Mouse (Mus musculus) embryonic facial prominence, embryonic 14.5 days (tissue): ENCODE results near the gene Sv2a. TPM values are rescaled to one million over a fixed set of nuclear protein-coding genes. Genes with fewer than 3 reads are reported as not detected.

Source experiments
- ATAC-seq: fragments of 200-750 bp; cut with Nextera tagmentation; 2 replicates; pipeline ENCODE4 v1.8.0; 2017; ENCODE audit warnings: low read depth, moderate number of reproducible peaks, moderate TSS enrichment
- DNase-seq: peaks from one replicate; pipeline ENCODE4 v3.0.0-alpha.2; 2015; ENCODE audit warnings: low spot score
- H3K27ac ChIP-seq: fragments of 300-500 bp; sonication (generic); replicated peaks from 2 replicates; pipeline ENCODE4 v1.5.1; 2014; ENCODE audit warnings: low read depth, mild to moderate bottlenecking, low read length, moderate library complexity
- H3K27me3 ChIP-seq: fragments of 300-500 bp; sonication (generic); replicated peaks from 2 replicates; pipeline ENCODE4 v1.6.1; 2014; ENCODE audit warnings: low read length; ENCODE audit not compliant: control insufficient read depth, insufficient read depth
- H3K36me3 ChIP-seq: fragments of 300-500 bp; sonication (generic); 2 replicates; pipeline ENCODE4 v1.6.1; 2014; ENCODE audit warnings: low read length, mixed read lengths; ENCODE audit not compliant: control insufficient read depth, insufficient read depth
- H3K4me1 ChIP-seq: fragments of 300-500 bp; sonication (generic); 2 replicates; pipeline ENCODE4 v1.6.1; 2014; ENCODE audit warnings: antibody characterized with exemption, low read length; ENCODE audit not compliant: control insufficient read depth, insufficient read depth
- H3K4me2 ChIP-seq: fragments of 300-500 bp; sonication (generic); 2 replicates; pipeline ENCODE4 v1.6.1; 2014; ENCODE audit warnings: low read depth, mild to moderate bottlenecking, low read length, moderate library complexity, mixed read lengths
- H3K4me3 ChIP-seq: fragments of 300-500 bp; sonication (generic); 2 replicates; pipeline ENCODE4 v1.5.1; 2014; ENCODE audit warnings: low read depth, mild to moderate bottlenecking, low read length
- H3K9ac ChIP-seq: fragments of 300-500 bp; sonication (generic); 2 replicates; pipeline ENCODE4 v1.6.1; 2014; ENCODE audit warnings: low read depth, mild to moderate bottlenecking, low read length, moderate library complexity, mixed read lengths
- H3K9me3 ChIP-seq: fragments of 300-500 bp; sonication (generic); 2 replicates; pipeline ENCODE4 v1.6.1; 2016; ENCODE audit warnings: low read length; ENCODE audit not compliant: control insufficient read depth
- WGBS: fragments of 180-500 bp; shearing (Covaris S2); extraction: QIAGEN DNeasy Blood & Tissue Kit; methylation state at CpG from one replicate; pipeline ENCODE4 v1.1.7; 2014; 5-methylcytosine and 5-hydroxymethylcytosine counted together
- polyA plus RNA-seq: library from polyadenylated mRNA; unstranded; fragments of >200 nt; fragmentation: Nextera tagmentation; extraction: Ambion mirVana; gene quantifications from 2 replicates; pipeline ENCODE4 v1.2.1, GENCODE M21; 2014

Sv2a gene
- polyA plus RNA-seq, 1 experiment from 2014 or later: 4.4 TPM

- H3K9ac ChIP-seq: no peak overlapping the region
- peak overlapping the region; percentile 81 for H3K27ac ChIP-seq
- peaks cover 11% of the 10 kb centered on the region for H3K4me1 ChIP-seq
- ATAC-seq (no peak), DNase-seq (no peak)
- peak overlapping the region; percentile 74 for H3K4me2 ChIP-seq
- peaks cover 15% of the 10 kb centered on the region for H3K36me3 ChIP-seq
- H3K9me3 ChIP-seq: no peaks in the 10 kb centered on the region
- WGBS: 67% methylated on average over 4 of the region's 4 CpGs
- no peak overlapping the region for H3K4me3 ChIP-seq
- H3K27me3 ChIP-seq: no peaks in the 10 kb centered on the region
Observed at GRCm38 (mm10) chr3:96159820-96160219, 21.1 kb upstream of the Sv2a start.

GRCm38 (mm10) chr3:96160222-96160802, 20.6 kb upstream of the Sv2a start:
- DNase-seq: peak; percentile 74
- ATAC-seq: peak; percentile 60; the same call in 1 of the 2 replicates
- WGBS: 45% methylated on average over 4 of the region's 4 CpGs
- Histone ChIP-seq H3K27ac (peak overlapping the region; percentile 81), H3K9ac (peak overlapping the region; percentile 60), H3K4me2 (peak overlapping the region; percentile 74), H3K36me3 (peaks cover 10% of the 10 kb centered on the region; the same call in 1 of the 2 replicates), H3K9me3 (no peaks in the 10 kb centered on the region), H3K4me1 (peaks cover 11% of the 10 kb centered on the region), H3K27me3 (no peaks in the 10 kb centered on the region), H3K4me3 (peak overlapping the region; percentile 46; the same call in 1 of the 2 replicates)

GRCm38 (mm10) chr3:96160803-96161516, 20.0 kb upstream of the Sv2a start:
- peaks cover 5% of the 10 kb centered on the region; the same call in 1 of the 2 replicates for H3K36me3 ChIP-seq
- peak overlapping the region; percentile 60 for H3K9ac ChIP-seq
- H3K27me3 ChIP-seq: no peaks in the 10 kb centered on the region
- H3K4me1 ChIP-seq: peaks cover 11% of the 10 kb centered on the region
- ATAC-seq: peak; percentile 86
- peak overlapping the region; percentile 46 for H3K4me3 ChIP-seq
- H3K9me3 ChIP-seq: no peaks in the 10 kb centered on the region
- peak overlapping the region; percentile 74 for H3K4me2 ChIP-seq
- WGBS: 3% methylated on average over 12 of the region's 12 CpGs
- peak overlapping the region; percentile 81 for H3K27ac ChIP-seq
- peak; percentile 91 for DNase-seq

GRCm38 (mm10) chr3:96161869-96162840, 18.8 kb upstream of the Sv2a start, which contains the start of gene Mtmr11:
Gene Mtmr11 (plus strand): TSS chr3:96162004.
- 5% methylated on average over 16 of the region's 16 CpGs for WGBS
- peak within 1 kb of the TSS; percentile 46 for H3K4me3 ChIP-seq
- no peaks in the 10 kb centered on the region for H3K9me3 ChIP-seq
- H3K27me3 ChIP-seq: no peaks in the 10 kb centered on the region
- H3K9ac ChIP-seq: peak within 1 kb of the TSS; percentile 60
- H3K36me3 ChIP-seq: 0 out of 2 replicates have a peak, but pooled peaks cover 4% of the 10 kb centered on the region
- DNase-seq (peak; percentile 84), ATAC-seq (peak; percentile 50; the same call in 1 of the 2 replicates)
- peak within 1 kb of the TSS; percentile 74 for H3K4me2 ChIP-seq
- H3K27ac ChIP-seq: peak within 1 kb of the TSS; percentile 81
- peaks cover 11% of the 10 kb centered on the region for H3K4me1 ChIP-seq

- H3K4me2 ChIP-seq: peak overlapping the region; percentile 74
- H3K27ac ChIP-seq: peak overlapping the region; percentile 81; the same call in 1 of the 2 replicates
- H3K9me3 ChIP-seq: no peaks in the 10 kb centered on the region
- WGBS: 87% methylated on average over 6 of the region's 6 CpGs
- H3K4me1 ChIP-seq: peaks cover 11% of the 10 kb centered on the region
- peaks cover 7% of the 10 kb centered on the region; the same call in 1 of the 2 replicates for H3K36me3 ChIP-seq
- H3K27me3 ChIP-seq: no peaks in the 10 kb centered on the region
- H3K9ac ChIP-seq: peak overlapping the region; percentile 60
- ATAC-seq (no peak), DNase-seq (no peak)
- peak overlapping the region; percentile 46 for H3K4me3 ChIP-seq
Observed at GRCm38 (mm10) chr3:96163040-96163439, 17.9 kb upstream of the Sv2a start.

- ATAC-seq (no peak), DNase-seq (no peak)
- no peaks in the 10 kb centered on the region for H3K27me3 ChIP-seq
- no peak overlapping the region for H3K4me2 ChIP-seq
- no peaks in the 10 kb centered on the region for H3K9me3 ChIP-seq
- H3K4me1 ChIP-seq: peaks cover 11% of the 10 kb centered on the region
- no peak overlapping the region for H3K9ac ChIP-seq
- peaks cover 18% of the 10 kb centered on the region; the same call in 1 of the 2 replicates for H3K36me3 ChIP-seq
- WGBS: 75% methylated on average over 12 of the region's 12 CpGs
- H3K4me3 ChIP-seq: no peak overlapping the region
- no peak overlapping the region; the same call in 1 of the 2 replicates for H3K27ac ChIP-seq
Observed at GRCm38 (mm10) chr3:96168466-96169158, 12.3 kb upstream of the Sv2a start.

GRCm38 (mm10) chr3:96170276-96170675, 10.7 kb upstream of the Sv2a start:
- WGBS: 89% methylated on average over 4 of the region's 4 CpGs
- DNase-seq (no peak), ATAC-seq (no peak)
- H3K27me3 ChIP-seq: no peaks in the 10 kb centered on the region
- H3K4me2 ChIP-seq: no peak overlapping the region
- H3K9ac ChIP-seq: no peak overlapping the region
- peaks cover 11% of the 10 kb centered on the region for H3K4me1 ChIP-seq
- H3K9me3 ChIP-seq: no peaks in the 10 kb centered on the region
- peaks cover 31% of the 10 kb centered on the region for H3K36me3 ChIP-seq
- 0 out of 2 replicates have a peak overlapping the region, but pooled peaks have one; percentile 99 for H3K27ac ChIP-seq
- no peak overlapping the region for H3K4me3 ChIP-seq
